Mouse (Mus musculus) hindbrain, postnatal 0 days (tissue): Measurements from ENCODE around the gene Zfp791. TPM values are rescaled to one million over a fixed set of nuclear protein-coding genes. Genes with fewer than 3 reads are reported as not detected.

ENCODE experiments used
- ATAC-seq: fragments of 200-750 bp; cut with Nextera tagmentation; 2 replicates; pipeline ENCODE4 v1.8.0; 2017; ENCODE audit warnings: mild to moderate bottlenecking, moderate TSS enrichment, moderate library complexity
- DNase-seq: peaks from one replicate; pipeline ENCODE4 v3.0.0-alpha.2; 2015; ENCODE audit warnings: low spot score
- H3K27ac ChIP-seq: fragments of 300-500 bp; sonication (generic); 2 replicates; pipeline ENCODE4 v1.5.1; 2014; ENCODE audit warnings: mild to moderate bottlenecking
- H3K27me3 ChIP-seq: fragments of 300-500 bp; sonication (generic); 2 replicates; pipeline ENCODE4 v1.6.1; 2014; ENCODE audit warnings: low read length, mixed read lengths; ENCODE audit not compliant: insufficient read depth
- H3K36me3 ChIP-seq: fragments of 300-500 bp; sonication (generic); 2 replicates; pipeline ENCODE4 v1.6.1; 2014; ENCODE audit warnings: low read length, mixed read lengths; ENCODE audit not compliant: insufficient read depth
- H3K4me1 ChIP-seq: fragments of 300-500 bp; sonication (generic); 2 replicates; pipeline ENCODE4 v1.6.1; 2014; ENCODE audit warnings: antibody characterized with exemption, low read length, mixed read lengths; ENCODE audit not compliant: insufficient read depth
- H3K4me2 ChIP-seq: fragments of 300-500 bp; sonication (generic); 2 replicates; pipeline ENCODE4 v1.6.1; 2014; ENCODE audit warnings: low read depth, mild to moderate bottlenecking, low read length, moderate library complexity, mixed read lengths
- H3K4me3 ChIP-seq: fragments of 300-500 bp; sonication (generic); 2 replicates; pipeline ENCODE4 v1.5.1; 2014; ENCODE audit warnings: low read length
- H3K9ac ChIP-seq: fragments of 300-500 bp; sonication (generic); replicated peaks from 2 replicates; pipeline ENCODE4 v1.6.1; 2014; ENCODE audit warnings: mild to moderate bottlenecking, low read length, moderate library complexity, mixed read lengths
- H3K9me3 ChIP-seq: fragments of 300-500 bp; sonication (generic); 2 replicates; pipeline ENCODE4 v1.6.1; 2016; ENCODE audit warnings: low read length, mixed read lengths
- CTCF ChIP-seq: IDR thresholded peaks from 2 replicates; pipeline ENCODE4 v1.5.1; 2016; ENCODE audit warnings: antibody characterized with exemption, control low read depth, low read depth
- WGBS: fragments of 180-500 bp; shearing (Covaris S2); extraction: QIAGEN DNeasy Blood & Tissue Kit; methylation state at CpG from one replicate; pipeline ENCODE4 v1.1.7; 2014; 5-methylcytosine and 5-hydroxymethylcytosine counted together
- polyA plus RNA-seq: library from polyadenylated mRNA; unstranded; fragments of >200 nt; fragmentation: Nextera tagmentation; extraction: Ambion mirVana; gene quantifications from 2 replicates; pipeline ENCODE4 v1.2.1, GENCODE M21; 2015
- total RNA-seq: library from RNA; depleted of rRNA; stranded (reverse); fragments of >200 nt; gene quantifications from 2 replicates; pipeline ENCODE4 v1.2.3, GENCODE M21; 2014

Gene Zfp791
- total and polyA plus RNA-seq, 2 experiments from 2014 or later = 1.5 to 2.5 TPM

DNA sequence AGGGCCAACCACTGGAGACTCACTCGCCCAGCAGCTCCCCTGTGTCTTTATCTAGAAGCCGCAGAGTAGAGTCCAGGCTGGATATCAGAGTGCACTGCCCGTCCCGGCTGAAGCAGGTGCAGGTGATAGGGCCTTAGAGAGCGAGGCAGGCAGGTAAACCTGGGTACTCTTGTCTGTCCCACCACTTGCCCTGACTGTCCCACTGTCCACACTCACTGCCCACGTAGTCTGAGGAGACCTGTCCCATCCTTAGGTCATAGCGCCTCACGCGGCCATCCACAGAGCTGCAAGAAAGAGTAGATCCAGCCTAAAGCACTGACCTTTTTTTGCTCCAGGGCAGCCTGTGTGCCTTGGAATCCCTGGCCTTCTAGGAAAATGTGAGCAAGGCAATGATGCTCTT is 46.9 kb downstream of the Zfp791 start:
- Histone ChIP-seq H3K27me3 (no peaks in the 10 kb centered on the region), H3K4me2 (no peak overlapping the region), H3K36me3 (peaks cover 24% of the 10 kb centered on the region), H3K4me1 (peaks cover 11% of the 10 kb centered on the region; the same call in 1 of the 2 replicates), H3K9ac (no peak overlapping the region), H3K27ac (no peak overlapping the region), H3K4me3 (no peak overlapping the region), H3K9me3 (no peaks in the 10 kb centered on the region)
- TF ChIP-seq CTCF = peak; percentile 65
- WGBS = 83% methylated on average over 9 of the region's 9 CpGs
- ATAC-seq (no peak), DNase-seq (peak; percentile 30)

- no peak overlapping the region for H3K4me3 ChIP-seq
- H3K27me3 ChIP-seq = no peaks in the 10 kb centered on the region
- ATAC-seq = no peak
- no peak for TF ChIP-seq CTCF
- no peak overlapping the region for H3K9ac ChIP-seq
- no peak overlapping the region for H3K27ac ChIP-seq
- WGBS = 93% methylated on average over 10 of the region's 10 CpGs
- no peak for DNase-seq
- H3K36me3 ChIP-seq = peaks cover 24% of the 10 kb centered on the region
- peaks cover 9% of the 10 kb centered on the region; the same call in 1 of the 2 replicates for H3K4me1 ChIP-seq
- H3K9me3 ChIP-seq = no peaks in the 10 kb centered on the region
- H3K4me2 ChIP-seq = no peak overlapping the region
Observed at GRCm38 (mm10) chr8:85074617-85075016, 48.3 kb downstream of the Zfp791 start.

DNA sequence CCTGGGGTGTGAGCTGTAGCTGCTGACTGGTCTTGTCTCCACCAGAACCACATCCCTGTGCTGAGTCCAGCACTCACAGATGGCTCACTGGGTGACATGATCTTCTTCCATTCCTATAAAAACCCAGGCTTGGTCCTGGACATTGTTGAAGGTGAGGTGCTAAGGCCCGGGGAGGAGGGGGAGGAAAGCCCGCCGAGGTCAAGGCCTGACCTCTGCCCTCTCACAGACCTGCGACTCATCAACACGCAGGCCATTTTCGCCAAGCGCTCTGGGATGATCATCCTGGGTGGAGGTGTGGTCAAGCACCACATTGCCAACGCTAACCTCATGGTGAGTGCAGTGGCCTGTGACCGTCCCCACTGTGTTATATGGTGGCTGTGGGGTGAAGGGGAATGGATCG is 48.7 kb downstream of the Zfp791 start:
- Histone ChIP-seq H3K27ac (no peak overlapping the region), H3K4me2 (no peak overlapping the region), H3K36me3 (peaks cover 24% of the 10 kb centered on the region), H3K9ac (no peak overlapping the region), H3K9me3 (no peaks in the 10 kb centered on the region), H3K27me3 (no peaks in the 10 kb centered on the region), H3K4me1 (0 out of 2 replicates have a peak, but pooled peaks cover 6% of the 10 kb centered on the region), H3K4me3 (no peak overlapping the region)
- no peak for TF ChIP-seq CTCF
- WGBS = 88% methylated on average over 10 of the region's 10 CpGs
- DNase-seq (no peak), ATAC-seq (no peak)

GRCm38 (mm10) chr8:85073041-85073612 is 49.8 kb downstream of the Zfp791 start:
- Histone ChIP-seq H3K27me3 (no peaks in the 10 kb centered on the region), H3K4me2 (peak overlapping the region; percentile 85; the same call in 1 of the 2 replicates), H3K9me3 (no peaks in the 10 kb centered on the region), H3K4me3 (no peak overlapping the region), H3K9ac (no peak overlapping the region), H3K27ac (no peak overlapping the region), H3K4me1 (0 out of 2 replicates have a peak, but pooled peaks cover 6% of the 10 kb centered on the region), H3K36me3 (peaks cover 24% of the 10 kb centered on the region)
- ATAC-seq (no peak), DNase-seq (no peak)
- TF ChIP-seq CTCF = no peak
- 89% methylated on average over 15 of the region's 15 CpGs for WGBS

DNA sequence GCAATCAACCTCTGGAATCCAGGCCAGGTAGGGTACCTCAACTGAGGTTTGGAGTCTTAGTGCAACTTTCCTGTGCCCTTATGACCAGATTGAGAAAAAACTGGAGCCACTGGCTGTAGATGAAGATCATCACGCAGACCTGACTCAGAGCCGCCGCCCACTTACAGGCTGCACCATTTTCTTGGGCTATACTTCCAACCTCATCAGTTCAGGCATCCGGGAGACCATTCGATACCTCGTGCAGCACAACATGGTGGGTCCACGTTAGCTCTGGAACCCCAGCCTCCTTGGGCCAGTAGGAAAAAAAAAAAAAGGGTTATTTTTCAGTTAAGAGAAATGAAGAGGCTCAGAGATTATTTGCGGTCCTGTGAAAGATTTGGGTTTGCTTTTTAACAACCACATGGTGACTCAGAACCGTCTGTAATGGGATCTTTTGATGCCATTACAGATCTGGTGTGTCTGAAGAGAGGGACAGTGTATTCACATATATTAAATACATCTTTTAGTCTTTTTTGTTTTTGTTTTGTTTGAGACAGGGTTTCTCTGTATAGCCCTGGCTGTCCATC is 50.4 kb downstream of the Zfp791 start:
- Histone ChIP-seq H3K4me3 (peak overlapping the region; percentile 91), H3K9ac (peak overlapping the region; percentile 88), H3K27ac (peak overlapping the region; percentile 94), H3K9me3 (no peaks in the 10 kb centered on the region), H3K27me3 (no peaks in the 10 kb centered on the region), H3K4me2 (peak overlapping the region; percentile 85), H3K4me1 (0 out of 2 replicates have a peak, but pooled peaks cover 6% of the 10 kb centered on the region), H3K36me3 (peaks cover 26% of the 10 kb centered on the region)
- no peak for ATAC-seq
- DNase-seq = no peak
- 38% methylated on average over 9 of the region's 9 CpGs for WGBS
- no peak for TF ChIP-seq CTCF

GRCm38 (mm10) chr8:85071514-85072281 is 51.2 kb downstream of the Zfp791 start, which contains the start of gene Dhps:
TSS of gene Dhps (plus strand) at chr8:85071757.
- under 1% methylated on average over 65 of the region's 68 CpGs for WGBS
- Histone ChIP-seq H3K27me3 (no peaks in the 10 kb centered on the region), H3K4me1 (0 out of 2 replicates have a peak, but pooled peaks cover 6% of the 10 kb centered on the region), H3K9me3 (no peaks in the 10 kb centered on the region), H3K4me3 (peak within 1 kb of the TSS; percentile 91), H3K4me2 (peak within 1 kb of the TSS; percentile 85), H3K9ac (peak within 1 kb of the TSS; percentile 88), H3K36me3 (peaks cover 34% of the 10 kb centered on the region), H3K27ac (peak within 1 kb of the TSS; percentile 94)
- ATAC-seq (peak; percentile 92), DNase-seq (peak; percentile 96)
- peak; percentile 21; the same call in 1 of the 2 replicates for TF ChIP-seq CTCF
